Mouse (Mus musculus) ES-Bruce4 (cell line): ENCODE measurements around the gene Sgcg. TPM values are rescaled to one million over a fixed set of nuclear protein-coding genes. Genes with fewer than 3 reads are reported as not detected.

ENCODE experiments used
- H3K27ac ChIP-seq: 2 replicates; pipeline ENCODE4 v1.5.1; 2012; ENCODE audit warnings: low read length, inconsistent platforms; ENCODE audit not compliant: insufficient read depth
- H3K27me3 ChIP-seq: 2 replicates; pipeline ENCODE4 v1.6.1; 2012; ENCODE audit warnings: mild to moderate bottlenecking, low read length, inconsistent platforms; ENCODE audit not compliant: control insufficient read depth, poor library complexity, insufficient read depth, severe bottlenecking
- H3K36me3 ChIP-seq: 2 replicates; pipeline ENCODE4 v1.6.1; 2012; ENCODE audit warnings: inconsistent platforms, mild to moderate bottlenecking, low read length, moderate library complexity; ENCODE audit not compliant: control insufficient read depth, poor library complexity, insufficient read depth, severe bottlenecking
- H3K4me1 ChIP-seq: one replicate; pipeline ENCODE4 v1.8.1; 2011; ENCODE audit warnings: low read length; ENCODE audit not compliant: control insufficient read depth, insufficient read depth
- H3K4me3 ChIP-seq: 2 replicates; pipeline ENCODE4 v1.5.1; 2011; ENCODE audit warnings: low read depth, mild to moderate bottlenecking, low read length
- H3K9ac ChIP-seq: 2 replicates; pipeline ENCODE4 v1.6.1; 2012; ENCODE audit warnings: low read depth, mild to moderate bottlenecking, inconsistent platforms; ENCODE audit not compliant: poor library complexity, severe bottlenecking
- H3K9me3 ChIP-seq: replicated peaks from 2 replicates; pipeline ENCODE4 v1.6.1; 2012; ENCODE audit warnings: mild to moderate bottlenecking, low read length, inconsistent platforms; ENCODE audit not compliant: control insufficient read depth, poor library complexity, insufficient read depth, severe bottlenecking
- CTCF ChIP-seq: IDR thresholded peaks from one replicate; pipeline ENCODE4 v1.8.1; 2011; ENCODE audit warnings: low read depth, low read length
- EP300 ChIP-seq: IDR thresholded peaks from 2 replicates; pipeline ENCODE4 v1.6.1; 2011; ENCODE audit warnings: low read depth, low read length; ENCODE audit not compliant: insufficient read depth
- POLR2A ChIP-seq: IDR thresholded peaks from one replicate; pipeline ENCODE4 v1.8.1; 2011; ENCODE audit warnings: low read length; ENCODE audit not compliant: insufficient read depth
- polyA plus RNA-seq: library from polyadenylated mRNA; stranded (reverse); fragments of >200 nt; gene quantifications from 2 replicates; pipeline ENCODE4 v1.2.4, GENCODE M21; 2011; ENCODE audit warnings: low read depth; ENCODE audit not compliant: missing spikeins, insufficient read depth, insufficient read length

The Sgcg gene
- polyA plus RNA-seq, 1 experiment, result not detected

- Histone ChIP-seq H3K9me3 (no peaks in the 10 kb centered on the region), H3K27ac (no peak overlapping the region), H3K4me1 (peaks cover 2% of the 10 kb centered on the region), H3K36me3 (no peaks in the 10 kb centered on the region), H3K4me3 (no peak overlapping the region), H3K27me3 (no peaks in the 10 kb centered on the region), H3K9ac (no peak overlapping the region)
- TF ChIP-seq CTCF (no peak), EP300 (no peak)
Observed at GRCm38 (mm10) chr14:61238751-61239150, 19.5 kb downstream of the Sgcg start.

GRCm38 (mm10) chr14:61237101-61237654 is 21.1 kb downstream of the Sgcg start:
- no peaks in the 10 kb centered on the region for H3K9me3 ChIP-seq
- peaks cover 2% of the 10 kb centered on the region for H3K4me1 ChIP-seq
- no peak for TF ChIP-seq CTCF
- no peak for TF ChIP-seq EP300
- no peak overlapping the region for H3K27ac ChIP-seq
- no peak overlapping the region for H3K9ac ChIP-seq
- H3K27me3 ChIP-seq, result no peaks in the 10 kb centered on the region
- no peaks in the 10 kb centered on the region for H3K36me3 ChIP-seq
- no peak overlapping the region for H3K4me3 ChIP-seq

- TF ChIP-seq CTCF (no peak), EP300 (no peak), POLR2A (no peak)
- Histone ChIP-seq H3K4me1 (peaks cover 2% of the 10 kb centered on the region), H3K27me3 (no peaks in the 10 kb centered on the region), H3K36me3 (no peaks in the 10 kb centered on the region), H3K9ac (no peak overlapping the region), H3K4me3 (no peak overlapping the region), H3K27ac (no peak overlapping the region), H3K9me3 (no peaks in the 10 kb centered on the region)
Observed at GRCm38 (mm10) chr14:61235846-61236474, 22.3 kb downstream of the Sgcg start.

- Histone ChIP-seq H3K9me3 (no peaks in the 10 kb centered on the region), H3K36me3 (no peaks in the 10 kb centered on the region), H3K27ac (no peak overlapping the region), H3K9ac (no peak overlapping the region), H3K4me3 (no peak overlapping the region), H3K4me1 (no peaks in the 10 kb centered on the region), H3K27me3 (no peaks in the 10 kb centered on the region)
- TF ChIP-seq CTCF (no peak), EP300 (no peak)
Observed at GRCm38 (mm10) chr14:61232016-61232568, 26.2 kb downstream of the Sgcg start.

GRCm38 (mm10) chr14:61230179-61230578 is 28.1 kb downstream of the Sgcg start:
- Histone ChIP-seq H3K4me3 (no peak overlapping the region), H3K36me3 (no peaks in the 10 kb centered on the region)

GRCm38 (mm10) chr14:61229763-61230162 is 28.5 kb downstream of the Sgcg start:
- no peak overlapping the region for H3K4me3 ChIP-seq
- no peaks in the 10 kb centered on the region for H3K36me3 ChIP-seq
- TF ChIP-seq POLR2A, result no peak
- TF ChIP-seq EP300, result no peak
- TF ChIP-seq CTCF, result no peak
- no peaks in the 10 kb centered on the region for H3K27me3 ChIP-seq
- no peaks in the 10 kb centered on the region for H3K9me3 ChIP-seq
- H3K4me1 ChIP-seq, result no peaks in the 10 kb centered on the region
- no peak overlapping the region for H3K27ac ChIP-seq
- H3K9ac ChIP-seq, result no peak overlapping the region

More at GRCm38 (mm10) chr14:61230179-61230578, 28.1 kb downstream of the Sgcg start:
- Histone ChIP-seq H3K9me3 (no peaks in the 10 kb centered on the region), H3K27me3 (no peaks in the 10 kb centered on the region), H3K27ac (no peak overlapping the region), H3K4me1 (no peaks in the 10 kb centered on the region), H3K9ac (no peak overlapping the region)
- TF ChIP-seq POLR2A (no peak), EP300 (no peak), CTCF (no peak)
